Mouse (Mus musculus): ENCODE data around the gene Nat14.
A peak's percentile ranks its signal among the peaks of the same experiment; 100 is the strongest.
"Not testable (repeated sequence)": the region's sequence is repeated elsewhere in the genome, so short reads cannot be mapped to it uniquely, and the experiment has no call there.

Nat14 gene

DNA sequence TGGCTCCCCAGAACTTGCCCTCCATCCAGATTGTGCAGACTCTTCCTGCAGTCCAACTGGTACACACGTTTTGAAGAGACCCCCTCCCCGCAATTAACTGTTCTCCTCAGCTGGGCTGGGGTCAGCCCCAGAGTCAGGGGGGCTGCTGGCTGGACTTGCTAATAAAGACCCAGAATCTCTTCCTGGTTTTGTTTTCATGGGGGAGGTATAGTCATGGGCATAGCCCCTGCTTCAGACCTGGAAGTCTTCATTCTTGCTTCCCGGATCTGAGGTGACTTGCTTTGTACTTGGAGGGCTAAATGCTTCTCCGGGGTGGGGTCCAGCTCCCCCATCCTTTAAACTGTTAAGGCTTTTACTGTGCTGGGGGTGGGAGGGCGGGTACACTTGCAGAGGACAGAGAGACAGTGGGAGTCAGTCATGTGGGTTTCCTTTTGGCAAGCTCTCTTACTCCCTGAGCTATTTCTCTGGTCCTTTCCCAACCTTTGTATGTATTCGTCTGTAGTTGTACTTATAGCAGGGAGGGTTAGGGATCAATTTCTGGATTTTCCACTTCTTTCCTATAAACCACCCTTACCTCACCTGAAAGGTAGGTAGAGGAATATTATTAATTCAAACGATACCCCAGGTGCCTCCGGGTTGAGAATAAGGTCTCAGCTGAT lies at the start of gene Nat14:
TSS of gene Nat14 (plus strand) at position 205 of the 659 bp plus-strand sequence.
- no peak for DNase-seq (ENCODE audit: low read depth in 1 of 2, low spot score in 2 of 2)

DNA sequence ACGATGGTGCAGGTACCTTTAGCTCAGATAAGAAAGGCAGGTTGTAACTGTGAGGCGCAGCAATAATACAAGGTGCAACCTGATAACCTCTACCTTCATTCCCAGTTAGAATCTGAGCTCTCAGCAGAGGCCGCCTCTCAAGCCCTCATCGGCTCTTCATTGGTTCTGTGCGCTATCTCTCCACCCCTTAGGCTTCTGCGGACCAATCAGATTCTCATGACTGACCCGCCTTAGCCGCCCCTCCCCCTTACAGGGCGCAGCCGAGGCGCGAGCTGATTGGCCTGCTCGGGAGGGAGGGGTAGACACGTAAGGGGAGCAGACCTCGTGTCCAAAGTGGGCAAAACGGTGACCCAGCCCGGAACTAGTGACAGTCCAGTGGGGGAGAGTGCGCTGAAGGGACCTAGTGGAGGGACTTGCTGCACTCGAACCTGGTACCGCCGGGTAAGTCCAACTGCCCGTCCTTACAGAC lies 45.0 kb upstream of the Nat14 start, which contains the start of gene Isoc2a:
TSS of gene Isoc2a (plus strand) at position 401 of the 469 bp plus-strand sequence.
- peak; percentile 56 to 77 for DNase-seq (ENCODE audit: low read depth in 1 of 2, low spot score in 2 of 2)

DNA sequence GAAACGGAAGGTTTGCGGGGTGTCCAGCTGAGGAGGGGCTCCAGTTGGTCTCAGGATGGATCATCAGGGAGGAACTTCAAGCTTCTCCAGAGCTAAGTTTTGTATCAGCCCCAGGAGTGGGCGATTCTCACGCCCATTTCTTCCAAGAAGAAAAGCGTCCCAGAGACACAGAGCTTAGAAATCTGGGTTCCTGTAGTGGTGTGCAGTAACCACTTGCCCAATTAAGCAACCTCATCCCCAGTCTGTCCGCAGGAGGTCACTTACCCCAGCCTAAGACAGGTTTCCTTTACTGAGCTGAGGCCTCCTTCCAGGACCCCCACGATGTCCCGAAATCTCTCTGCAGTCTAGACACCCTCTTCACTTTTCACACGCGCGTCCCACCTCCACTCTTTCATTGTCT lies 44.6 kb upstream of the Nat14 start:
- DNase-seq (ENCODE audit: low read depth in 1 of 2, low spot score in 2 of 2), result no peak

DNA sequence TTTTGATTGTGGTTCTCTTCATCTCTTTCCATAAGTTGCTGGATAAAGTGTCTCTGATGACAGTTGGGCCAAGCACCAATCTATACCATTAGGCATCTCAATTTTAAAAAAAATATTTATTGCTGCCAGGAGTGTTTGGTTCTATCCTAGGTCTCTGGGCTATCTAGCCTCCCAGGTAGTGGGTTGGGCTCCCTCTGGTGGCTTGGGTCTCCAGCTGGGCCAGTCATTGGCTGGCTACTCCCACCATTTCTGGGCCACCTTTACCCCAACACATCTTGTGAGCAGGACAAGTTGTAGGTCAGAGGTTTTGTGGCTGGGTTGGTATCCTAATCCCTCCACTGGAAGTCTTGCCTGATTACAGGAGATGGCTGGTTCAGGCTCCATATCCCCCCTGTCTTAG lies 43.6 kb upstream of the Nat14 start:
- no peak for DNase-seq (ENCODE audit: low read depth in 1 of 2, low spot score in 2 of 2)

DNA sequence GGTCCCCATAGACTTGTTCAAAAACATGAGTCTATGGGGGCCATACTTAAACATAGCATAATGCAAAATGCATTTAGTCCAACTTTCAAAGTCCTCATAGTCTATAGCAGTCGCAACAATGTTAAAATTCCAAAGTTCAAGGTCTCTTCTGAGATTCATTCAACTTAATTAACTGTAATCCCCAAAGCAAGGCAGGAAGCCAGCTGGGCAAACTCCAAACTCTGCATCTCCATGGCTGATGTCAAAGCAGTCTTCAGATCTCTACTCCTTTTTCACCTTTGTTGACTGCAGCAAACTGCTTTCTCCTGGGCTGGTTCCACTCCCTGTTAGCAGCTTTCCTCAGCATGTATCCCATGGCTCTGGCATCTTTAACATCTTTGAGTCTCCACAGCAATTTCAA lies 42.8 kb upstream of the Nat14 start:
- not testable (repeated sequence) for DNase-seq (ENCODE audit: low read depth in 1 of 2, low spot score in 2 of 2)

DNA sequence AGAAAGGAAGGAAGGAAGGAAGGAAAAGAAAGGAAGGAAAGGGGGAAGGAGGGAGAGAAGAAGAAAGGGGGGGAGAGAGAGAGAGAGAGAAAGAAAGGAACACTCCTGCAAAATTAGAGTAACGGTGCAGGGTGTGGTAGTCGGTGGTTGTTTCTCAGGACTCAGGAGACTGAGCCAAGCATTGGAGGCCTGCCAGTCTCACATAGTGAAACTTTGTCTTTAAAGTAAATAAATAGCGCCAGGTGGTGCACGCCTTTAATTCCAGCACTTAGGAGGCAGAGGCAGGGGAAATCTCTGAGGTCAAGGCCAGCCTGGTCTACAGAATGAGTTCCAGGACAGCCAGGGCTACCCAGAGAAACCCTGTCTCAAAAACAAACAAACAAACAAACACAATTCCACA lies 35.1 kb upstream of the Nat14 start:
- no peak for DNase-seq (ENCODE audit: low read depth in 1 of 2, low spot score in 2 of 2)

DNA sequence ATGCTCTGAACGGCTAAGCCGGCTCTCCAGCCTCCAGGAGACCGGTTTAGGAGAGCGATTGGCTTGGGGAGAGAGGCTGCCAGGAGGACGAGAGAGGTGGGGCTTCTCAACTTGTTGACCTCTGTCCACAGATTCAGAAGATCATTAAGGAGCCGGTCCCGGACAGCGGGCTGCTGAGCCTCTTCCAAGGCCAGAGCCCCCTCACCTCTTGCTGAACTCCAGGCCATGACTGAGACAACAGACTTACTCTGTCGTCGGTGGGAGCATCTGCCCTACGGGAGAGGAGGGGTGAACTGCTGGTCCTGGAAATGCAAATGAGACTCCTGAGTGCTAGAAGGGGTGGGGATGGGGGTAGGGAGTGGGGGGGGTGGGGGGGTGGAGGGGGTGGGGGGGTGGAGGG lies 26.6 kb upstream of the Nat14 start:
- DNase-seq (ENCODE audit: low read depth in 1 of 2, low spot score in 2 of 2), result no peak

DNA sequence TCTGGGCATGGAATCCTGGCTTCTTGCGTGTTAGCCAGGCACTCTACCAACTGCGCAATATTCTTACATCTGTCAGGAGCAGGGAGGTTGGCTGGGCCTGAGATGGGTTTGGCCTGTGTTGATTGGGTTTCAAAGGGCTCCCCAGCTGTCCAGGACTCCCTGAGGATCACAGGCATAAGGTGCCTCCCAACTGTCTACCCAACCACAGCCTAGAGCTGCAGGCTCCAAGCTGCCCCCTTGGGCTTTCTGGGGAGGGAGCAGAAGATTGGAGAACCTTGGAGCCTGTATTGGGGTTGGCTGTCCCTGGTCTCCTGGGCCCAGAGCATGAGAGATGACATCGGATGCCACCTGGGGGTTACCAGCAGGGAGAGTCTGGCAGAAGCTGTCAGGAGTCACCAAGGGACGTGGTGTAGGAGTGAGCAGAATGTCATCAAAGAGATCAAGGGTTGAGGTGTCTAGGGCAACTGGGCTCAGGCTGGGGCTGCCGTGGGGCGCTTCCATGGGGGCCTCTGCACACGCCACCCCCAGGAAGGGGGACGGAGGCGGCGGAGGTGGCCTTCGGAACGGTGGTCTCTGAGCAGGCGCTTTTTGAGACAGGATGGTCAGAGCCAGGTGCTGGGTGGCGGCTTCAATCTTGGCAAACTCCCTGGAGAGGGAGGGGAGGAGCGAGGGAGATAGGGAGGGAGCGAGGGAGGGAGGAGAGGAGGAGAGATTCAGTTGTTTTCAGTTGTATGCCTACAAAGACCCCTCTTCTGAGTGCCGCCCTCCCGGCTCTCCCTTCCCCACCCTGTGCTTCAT lies 22.8 kb upstream of the Nat14 start:
- no peak for DNase-seq (ENCODE audit: low read depth in 1 of 2, low spot score in 2 of 2)

DNA sequence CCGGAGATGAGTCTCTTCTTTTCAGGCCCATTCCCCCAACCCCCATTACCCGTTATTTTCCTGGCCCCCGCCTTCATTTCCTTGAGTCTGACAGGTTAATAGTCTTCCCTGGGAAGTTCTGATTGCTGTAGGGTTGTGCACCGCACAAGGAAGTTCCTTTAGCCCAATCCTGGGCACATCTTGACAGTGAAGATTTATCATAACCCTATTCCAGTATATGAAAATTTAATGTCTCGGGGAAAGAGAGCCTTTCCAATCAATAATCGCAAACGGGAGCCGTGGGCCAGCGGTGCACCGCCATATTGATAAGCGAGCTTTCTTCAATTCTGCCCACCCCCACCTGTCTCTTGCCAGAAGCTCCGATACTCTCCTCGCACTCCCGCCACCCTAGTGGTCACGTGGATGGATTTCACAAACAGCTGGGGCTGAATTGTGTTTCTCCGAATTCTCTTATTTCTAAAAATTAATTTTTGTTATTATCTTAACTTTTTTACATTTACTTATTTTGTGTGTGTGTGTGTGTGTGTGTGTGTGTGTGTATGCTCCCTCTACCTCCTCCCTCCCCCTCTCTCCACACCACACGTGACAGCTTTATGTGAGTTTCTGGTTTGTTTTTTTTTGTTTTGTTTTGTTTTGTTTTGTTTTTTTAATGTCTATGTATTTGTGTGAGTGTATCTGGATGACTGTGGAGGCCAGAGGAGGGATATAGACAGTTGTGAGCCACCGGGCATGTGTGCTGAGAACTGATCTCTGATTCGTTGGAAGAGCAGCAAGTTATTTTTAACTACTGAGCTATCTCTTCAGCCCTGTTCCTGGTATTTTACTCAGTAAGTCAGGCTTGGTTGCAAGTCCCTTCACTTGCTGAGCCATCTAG lies 21.9 kb upstream of the Nat14 start:
- no peak for DNase-seq (ENCODE audit: low read depth in 1 of 2, low spot score in 2 of 2)

DNA sequence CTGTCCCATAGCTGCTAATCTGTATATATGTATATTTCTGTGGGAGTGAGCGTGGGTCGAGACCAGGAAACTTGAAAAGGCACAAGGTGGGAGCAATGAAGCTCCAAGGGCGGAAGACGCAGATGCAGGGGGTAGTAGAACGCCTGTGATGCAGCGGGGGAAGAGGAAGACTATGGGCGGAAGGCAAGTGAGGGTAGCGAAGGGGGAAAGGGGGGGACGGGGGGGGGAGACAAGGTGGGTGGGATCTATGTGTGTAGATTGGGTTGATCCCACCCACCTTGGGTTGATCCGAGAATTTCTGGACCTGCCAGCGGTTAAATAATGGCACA lies 21.3 kb upstream of the Nat14 start:
- DNase-seq (ENCODE audit: low read depth in 1 of 2, low spot score in 2 of 2), result no peak

DNA sequence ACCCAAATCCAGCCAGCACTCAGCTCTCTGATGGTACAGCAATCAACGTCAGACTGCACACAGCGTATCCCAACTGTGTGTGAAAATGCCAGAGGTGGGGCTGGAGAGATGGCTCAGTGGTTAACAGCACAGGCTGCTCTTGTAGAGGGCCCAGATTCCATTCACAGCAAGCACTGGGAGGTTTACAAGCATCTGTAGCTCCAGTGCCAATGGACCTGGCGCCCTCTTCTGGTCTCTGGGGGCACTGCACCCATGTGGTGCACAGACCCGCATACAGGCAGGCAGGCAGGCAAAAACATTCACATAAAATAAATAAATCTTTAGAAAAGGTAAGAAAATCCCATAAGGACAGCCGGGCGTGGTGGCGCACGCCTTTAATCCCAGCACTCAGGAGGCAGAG lies 20.7 kb upstream of the Nat14 start:
- no peak for DNase-seq (ENCODE audit: low read depth in 1 of 2, low spot score in 2 of 2)

DNA sequence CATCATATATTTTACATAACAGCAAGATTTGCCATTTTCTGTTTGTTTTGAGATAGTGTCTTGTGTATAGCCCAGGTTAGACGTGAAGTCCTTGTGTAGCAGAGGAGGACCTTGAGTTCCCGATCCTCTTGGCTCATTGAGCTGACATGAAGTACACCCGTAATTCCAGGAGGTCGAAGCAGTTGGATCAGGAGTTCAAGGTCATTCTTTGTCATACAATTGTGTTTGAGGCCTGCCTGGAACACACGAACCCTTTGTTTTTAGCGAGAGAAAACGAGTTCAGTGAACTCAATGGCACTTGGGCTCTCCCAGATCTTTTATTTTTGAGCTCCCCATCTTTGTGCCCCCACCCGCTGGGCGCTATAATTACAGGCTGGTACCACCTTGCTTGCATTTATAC lies 19.4 kb upstream of the Nat14 start:
- DNase-seq (ENCODE audit: low read depth in 1 of 2, low spot score in 2 of 2), result no peak

DNA sequence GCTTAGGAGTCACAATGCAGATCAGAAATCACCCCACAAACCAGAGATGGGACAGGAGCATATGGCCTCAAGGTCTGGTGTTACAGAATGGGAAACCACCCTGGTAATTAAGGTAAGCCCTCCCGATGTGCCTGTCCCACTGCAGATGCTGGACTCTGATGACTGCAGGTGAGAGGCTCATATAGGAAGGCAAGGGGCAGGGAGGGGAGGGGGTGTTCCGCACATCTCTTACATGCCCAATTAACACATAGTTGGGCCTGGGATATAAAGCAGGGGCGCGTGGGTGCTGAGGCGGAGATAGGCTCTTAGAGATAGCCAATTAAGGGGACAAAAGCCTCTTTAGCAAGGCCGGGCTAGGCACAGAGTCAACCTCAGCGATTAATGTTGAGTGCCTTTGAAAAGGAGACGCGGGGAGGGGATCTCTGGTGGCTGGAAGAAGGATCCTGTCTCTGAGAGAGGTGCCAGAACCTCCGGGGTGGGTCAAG lies 15.3 kb upstream of the Nat14 start, which contains the start of gene Gm36210:
TSS of gene Gm36210 (minus strand) at position 51 of the 485 bp plus-strand sequence.
- no peak for DNase-seq (ENCODE audit: low read depth in 1 of 2, low spot score in 2 of 2)

DNA sequence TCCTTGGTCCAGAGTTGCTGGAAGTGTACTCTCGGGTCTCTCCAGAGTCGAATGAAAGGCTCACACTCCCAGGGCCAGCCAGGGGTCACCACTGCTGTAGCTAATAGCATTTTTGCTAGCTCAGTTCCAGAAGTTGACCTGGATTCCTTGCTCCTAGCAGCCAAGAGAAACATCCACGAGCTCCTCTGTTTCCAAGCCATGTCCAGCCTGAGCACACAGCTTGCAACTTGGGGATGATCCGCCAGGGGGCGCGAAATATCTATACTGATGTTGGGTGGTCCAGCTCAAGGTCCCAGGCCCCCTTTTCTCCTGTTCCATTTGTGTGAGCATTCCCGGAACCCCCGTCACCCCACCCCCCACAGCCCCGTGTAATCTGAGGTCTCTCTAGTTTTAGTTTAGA lies 10.3 kb upstream of the Nat14 start:
- no peak for DNase-seq (ENCODE audit: low read depth in 1 of 2, low spot score in 2 of 2)

DNA sequence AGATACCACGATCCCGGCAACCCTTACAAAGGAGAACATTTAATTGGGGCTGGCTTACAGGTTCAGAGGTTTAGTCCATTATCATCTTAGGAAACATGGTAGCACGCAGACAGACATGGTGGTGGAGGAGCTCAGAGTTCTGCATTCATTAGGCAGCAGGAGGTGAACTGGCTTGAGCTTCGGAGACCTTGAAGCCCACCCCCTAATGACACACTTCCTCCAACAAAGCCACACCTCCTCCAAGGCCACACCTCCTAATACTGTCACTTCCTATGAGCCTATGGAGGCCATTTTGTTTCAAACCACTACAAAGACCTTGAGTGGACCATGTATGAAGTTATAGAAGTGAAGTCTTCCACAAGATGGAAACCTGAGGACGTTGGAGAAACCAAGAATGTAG lies 9.6 kb upstream of the Nat14 start:
- DNase-seq (ENCODE audit: low read depth in 1 of 2, low spot score in 2 of 2), result no peak

DNA sequence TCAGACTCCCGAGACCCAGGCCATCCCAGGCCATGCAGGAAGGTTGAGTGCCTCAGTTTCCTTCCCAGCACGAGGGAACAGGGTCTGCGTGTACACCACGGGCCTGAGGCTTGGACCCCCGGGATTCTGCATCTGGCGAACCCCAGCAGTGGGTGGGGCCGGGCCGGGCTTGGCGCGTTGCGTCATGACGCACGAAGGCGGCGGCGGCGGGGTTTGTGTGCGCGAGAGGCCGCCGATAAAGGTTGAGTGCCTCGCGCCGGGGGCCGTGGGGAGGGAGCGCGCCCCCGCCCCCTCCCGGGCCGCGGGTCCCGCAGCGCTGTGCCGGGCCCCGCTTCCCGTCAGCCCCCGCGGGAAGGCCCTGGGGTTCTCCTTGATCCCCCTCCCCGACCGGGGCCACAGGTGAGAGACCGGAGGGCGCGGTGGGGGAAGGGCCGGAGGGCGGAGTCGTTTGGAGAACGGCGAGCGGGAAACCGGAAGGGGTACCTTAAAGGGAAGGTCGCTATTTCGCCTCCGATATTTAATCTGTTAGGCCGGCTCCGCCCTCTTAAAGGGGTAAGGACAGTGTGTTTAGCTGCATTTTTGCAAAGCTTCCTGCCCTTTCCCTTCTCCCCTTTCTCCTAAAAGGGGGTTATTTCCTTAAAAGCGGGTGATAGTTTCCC lies 6.7 kb upstream of the Nat14 start, which contains the start of gene Zfp628:
TSS of gene Zfp628 (plus strand) at position 211 of the 659 bp plus-strand sequence.
- peak; percentile 50 to 76 for DNase-seq (ENCODE audit: low read depth in 1 of 2, low spot score in 2 of 2)

DNA sequence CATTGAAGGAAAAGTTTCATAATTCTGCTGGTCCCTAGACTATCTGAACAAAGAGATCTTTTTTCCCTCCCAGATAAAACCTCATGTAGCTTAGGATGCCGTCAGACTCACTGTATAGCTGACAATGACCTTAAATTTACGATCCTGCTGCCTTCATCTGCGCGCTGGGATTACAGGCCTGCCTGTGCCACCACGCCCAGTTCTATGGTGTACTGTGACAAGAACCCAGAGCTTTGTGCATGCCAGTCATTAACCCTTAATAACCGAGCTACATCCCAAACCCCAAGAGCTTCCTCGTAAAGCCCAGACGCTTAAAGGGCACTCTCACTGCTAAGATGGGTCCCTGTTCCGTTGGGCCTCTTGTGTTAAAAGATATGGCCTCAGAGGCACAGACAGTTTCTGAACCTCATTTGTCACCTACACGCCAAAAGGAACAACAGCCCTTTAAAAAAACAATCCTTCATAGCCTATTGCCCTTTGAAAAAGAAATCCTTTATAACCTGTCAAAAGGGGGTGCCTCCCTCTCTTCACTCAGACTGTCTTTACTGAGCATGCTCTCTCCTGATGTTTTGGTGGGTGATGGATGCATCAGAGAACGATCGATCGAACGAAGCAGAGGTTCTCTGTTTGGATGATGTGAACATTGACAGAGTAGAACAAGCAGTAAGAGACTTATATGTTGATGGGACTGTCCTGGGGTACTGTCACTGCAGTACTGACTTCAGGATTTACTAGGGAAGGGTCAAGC lies 6.0 kb upstream of the Nat14 start:
- no peak for DNase-seq (ENCODE audit: low read depth in 1 of 2, low spot score in 2 of 2)

DNA sequence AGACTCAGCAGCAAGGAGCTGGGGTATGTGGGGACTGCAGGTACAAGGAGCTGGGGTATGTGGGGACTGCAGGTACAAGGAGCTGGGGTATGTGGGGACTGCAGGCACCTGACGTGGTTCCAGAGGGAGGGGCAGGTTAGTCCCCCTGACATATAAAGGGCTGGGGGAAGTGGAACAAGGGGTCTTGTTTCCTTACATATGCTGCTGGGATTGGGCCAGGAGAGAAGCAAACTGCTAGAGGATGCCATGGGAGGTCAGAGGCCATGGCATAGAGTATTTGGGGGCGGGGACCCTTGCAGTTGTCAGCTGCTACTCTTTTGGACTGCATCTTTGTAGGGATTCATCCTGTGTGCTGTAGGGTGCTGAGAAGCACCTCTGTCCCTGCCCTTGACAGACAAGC lies 4.3 kb upstream of the Nat14 start:
- no peak for DNase-seq (ENCODE audit: low read depth in 1 of 2, low spot score in 2 of 2)

DNA sequence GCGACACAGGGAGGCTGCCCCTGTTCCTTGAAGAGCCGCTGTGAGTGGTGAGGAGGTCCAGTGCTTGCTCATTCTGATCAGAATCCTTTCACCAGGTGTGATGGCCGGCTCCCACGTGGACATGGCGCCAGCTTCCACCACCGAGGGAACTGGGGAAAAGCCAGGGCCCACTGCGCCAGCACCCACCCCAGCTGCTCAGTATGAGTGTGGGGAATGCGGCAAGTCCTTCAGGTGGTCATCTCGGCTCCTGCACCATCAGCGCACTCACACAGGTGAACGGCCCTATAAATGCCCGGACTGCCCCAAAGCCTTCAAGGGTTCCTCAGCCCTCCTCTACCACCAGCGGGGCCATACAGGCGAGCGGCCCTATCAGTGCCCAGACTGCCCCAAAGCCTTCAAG lies 3.1 kb upstream of the Nat14 start:
- no peak for DNase-seq (ENCODE audit: low read depth in 1 of 2, low spot score in 2 of 2)

DNA sequence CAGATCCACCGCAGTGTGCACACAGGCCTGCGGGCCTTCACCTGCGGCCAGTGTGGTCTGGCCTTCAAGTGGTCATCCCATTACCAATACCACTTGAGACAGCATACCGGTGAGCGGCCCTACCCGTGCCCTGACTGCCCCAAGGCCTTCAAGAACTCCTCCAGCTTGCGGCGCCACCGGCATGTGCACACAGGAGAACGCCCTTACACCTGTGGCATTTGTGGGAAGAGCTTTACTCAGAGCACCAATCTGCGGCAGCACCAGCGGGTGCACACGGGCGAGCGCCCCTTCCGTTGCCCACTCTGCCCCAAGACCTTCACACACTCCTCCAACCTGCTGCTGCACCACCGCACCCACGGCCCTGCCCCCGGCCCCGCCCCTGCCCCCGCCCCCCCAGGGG lies 2.7 kb upstream of the Nat14 start:
- no peak for DNase-seq (ENCODE audit: low read depth in 1 of 2, low spot score in 2 of 2)
